In the genomic region with DNA sequence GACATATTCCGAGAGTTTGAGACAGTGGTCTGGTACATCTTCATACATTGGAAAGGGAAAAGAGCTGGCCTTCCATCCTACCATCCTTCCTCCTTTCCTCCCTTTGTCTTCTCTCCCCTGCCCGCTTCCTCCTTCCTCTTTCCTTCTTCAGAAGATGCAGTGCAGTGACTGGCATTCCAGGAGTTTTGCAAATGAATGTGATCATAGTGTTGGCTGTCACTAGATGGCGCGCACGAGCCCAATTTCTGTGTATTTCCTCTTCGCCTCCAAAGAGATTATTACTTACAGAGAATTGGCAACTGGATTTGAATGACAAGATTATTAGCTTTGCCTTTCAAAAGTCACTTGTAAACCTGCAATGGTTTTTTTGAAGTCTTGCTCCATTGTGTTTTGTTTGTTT, we compare ENCODE assay signal across 9 mouse cellular contexts. TPM values are rescaled to one million over a fixed set of nuclear protein-coding genes. Genes with fewer than 3 reads are reported as not detected.
DNase-seq lines count a peak whose midpoint lies in the region; ATAC-seq lines count a peak whose summit lies in the region.
"Had no signal": no experiment of that assay in that cellular context is flagged by ENCODE, and none has a peak within 500 bp of the region (broad histone marks: within the 10 kb centered on the region; RNA-seq: fewer than 3 reads in every experiment).

No protein-coding gene starts in this region.

- no peak overlapping the region for H3K4me3 ChIP-seq in heart, embryonic 10.5 days
- H3K4me3 ChIP-seq in midbrain, embryonic 16.5 days (ENCODE audit: low read depth, low read length) = no peak overlapping the region
- H3K4me3 ChIP-seq: neural tube, embryonic 13.5 days had no signal

- H3K36me3 ChIP-seq in heart, embryonic 10.5 days = no peaks in the 10 kb centered on the region
- H3K36me3 ChIP-seq in midbrain, embryonic 16.5 days (ENCODE audit: control insufficient read depth, insufficient read depth, low read length) = no peaks in the 10 kb centered on the region
- H3K36me3 ChIP-seq: neural tube, embryonic 13.5 days had no signal

- ATAC-seq in midbrain, embryonic 16.5 days = peak; percentile 56; the same call in 1 of the 2 replicates

- peak; percentile 73 to 86 for DNase-seq in left cerebral cortex, adult 18-20 months (ENCODE audit: low spot score in 2 of 2)
- no peak for DNase-seq in left cerebral cortex, adult 11 months (ENCODE audit: low spot score)
- DNase-seq in adrenal gland, adult 2 months = peak; percentile 40
- peak; percentile 86 for DNase-seq in embryo, embryonic 11 days
- peak; percentile 84 for DNase-seq in heart, embryonic 10.5 days (ENCODE audit: low spot score)
- DNase-seq in left cerebral cortex, postnatal 25 days (ENCODE audit: low spot score in 2 of 2) = peak; percentile 75 to 77
- peak; percentile 47 for DNase-seq in thymus, postnatal 25 days

- no peak overlapping the region for H3K4me2 ChIP-seq in midbrain, embryonic 16.5 days (ENCODE audit: low read length)
- H3K4me2 ChIP-seq: neural tube, embryonic 13.5 days had no signal

- H3K9me3 ChIP-seq in heart, embryonic 10.5 days = no peaks in the 10 kb centered on the region
- H3K9me3 ChIP-seq in midbrain, embryonic 16.5 days (replicated peaks; ENCODE audit: control insufficient read depth, low read length, poor library complexity, severe bottlenecking) = no peaks in the 10 kb centered on the region
- H3K9me3 ChIP-seq: neural tube, embryonic 13.5 days had no signal

- H3K27ac ChIP-seq in heart, embryonic 10.5 days = no peak overlapping the region
- no peak overlapping the region for H3K27ac ChIP-seq in midbrain, embryonic 16.5 days (ENCODE audit: low read length)
- H3K27ac ChIP-seq: neural tube, embryonic 13.5 days had no signal

- no peaks in the 10 kb centered on the region for H3K4me1 ChIP-seq in heart, embryonic 10.5 days
- no peaks in the 10 kb centered on the region for H3K4me1 ChIP-seq in midbrain, embryonic 16.5 days (ENCODE audit: control insufficient read depth, insufficient read depth, low read length)
- H3K4me1 ChIP-seq: neural tube, embryonic 13.5 days had no signal

- 24% methylated on average over 6 of the region's 6 CpGs for WGBS in heart, embryonic 10.5 days
- WGBS in midbrain, embryonic 16.5 days = 20% methylated on average over 6 of the region's 6 CpGs

- H3K27me3 ChIP-seq in heart, embryonic 10.5 days (ENCODE audit: insufficient read depth, poor library complexity, severe bottlenecking) = no peaks in the 10 kb centered on the region
- no peaks in the 10 kb centered on the region for H3K27me3 ChIP-seq in midbrain, embryonic 16.5 days (ENCODE audit: control insufficient read depth, insufficient read depth, low read depth, low read length)
- H3K27me3 ChIP-seq: neural tube, embryonic 13.5 days had no signal

- H3K9ac ChIP-seq in midbrain, embryonic 16.5 days (ENCODE audit: low read depth, low read length) = no peak overlapping the region
- H3K9ac ChIP-seq: neural tube, embryonic 13.5 days had no signal

- intact Hi-C loops in left cerebral cortex, postnatal 25 days (cut with DNase I) = no loop called here

RNA-seq across cellular contexts. Expression of a gene that starts 36.0 kb away (rescaled TPM):
- under 1 TPM; 0.19 to 0.21 TPM for total RNA-seq in left cerebral cortex, adult 18-20 months (2021)
- under 1 TPM; 0.14 to 0.28 TPM for total RNA-seq in adrenal gland, adult 2 months (2021)
- polyA plus RNA-seq in adrenal gland, adult 2 months (2012; rRNA removed) = 0.21 and 0.25 TPM in 2 replicates
- 0.05 and 0.20 TPM in 2 replicates for polyA plus RNA-seq in heart, embryonic 10.5 days (2016; fragmentation: Nextera tagmentation; extraction: Ambion mirVana)
- total RNA-seq in left cerebral cortex, postnatal 25 days (2021) = under 1 TPM; 0.16 to 0.27 TPM
- 0.06 and 0.08 TPM in 2 replicates for polyA plus RNA-seq in midbrain, embryonic 16.5 days (2015; fragmentation: Nextera tagmentation; extraction: Ambion mirVana)

RNA-seq across cellular contexts. Expression of a gene that starts 36.1 kb away (rescaled TPM):
- 1 to 10 TPM; 1.3 to 1.7 TPM for total RNA-seq in left cerebral cortex, adult 18-20 months (2021)
- 1 to 10 TPM in 1 of 2 experiments, under 1 TPM in 1; 0.92 to 3.5 TPM for total RNA-seq in adrenal gland, adult 2 months (2021)
- 7.5 and 14.5 TPM in 2 replicates for polyA plus RNA-seq in adrenal gland, adult 2 months (2012; rRNA removed)
- 4.3 and 4.5 TPM in 2 replicates for polyA plus RNA-seq in heart, embryonic 10.5 days (2016; fragmentation: Nextera tagmentation; extraction: Ambion mirVana)
- 1 to 10 TPM; 1.2 to 2.8 TPM for total RNA-seq in left cerebral cortex, postnatal 25 days (2021)
- 4.7 and 7.1 TPM in 2 replicates for polyA plus RNA-seq in midbrain, embryonic 16.5 days (2015; fragmentation: Nextera tagmentation; extraction: Ambion mirVana)

RNA-seq across cellular contexts. Expression of a gene that starts 39.7 kb away (rescaled TPM):
- 10 to 100 TPM; 12.8 to 16.1 TPM for total RNA-seq in left cerebral cortex, adult 18-20 months (2021)
- 1 to 10 TPM; 2.6 to 6.7 TPM for total RNA-seq in adrenal gland, adult 2 months (2021)
- polyA plus RNA-seq in adrenal gland, adult 2 months (2012; rRNA removed) = 2.9 and 3.8 TPM in 2 replicates
- 24.2 and 32.9 TPM in 2 replicates for polyA plus RNA-seq in heart, embryonic 10.5 days (2016; fragmentation: Nextera tagmentation; extraction: Ambion mirVana)
- total RNA-seq in left cerebral cortex, postnatal 25 days (2021) = 10 to 100 TPM; 23.6 to 26.8 TPM
- 9.0 and 10.1 TPM in 2 replicates for polyA plus RNA-seq in midbrain, embryonic 16.5 days (2015; fragmentation: Nextera tagmentation; extraction: Ambion mirVana)
